Mouse (Mus musculus) hindbrain, embryonic 12.5 days (tissue): ENCODE results near the gene Wdr35. TPM values are rescaled to one million over a fixed set of nuclear protein-coding genes. Genes with fewer than 3 reads are reported as not detected.

Experiments
- ATAC-seq: fragments of 200-750 bp; cut with Nextera tagmentation; 2 replicates; pipeline ENCODE4 v1.8.0; 2017; ENCODE audit warnings: moderate TSS enrichment; ENCODE audit not compliant: low FRiP score
- H3K27ac ChIP-seq: fragments of 300-500 bp; sonication (generic); 2 replicates; pipeline ENCODE4 v1.5.1; 2016; ENCODE audit warnings: mild to moderate bottlenecking
- H3K27me3 ChIP-seq: fragments of 300-500 bp; sonication (generic); 2 replicates; pipeline ENCODE4 v1.6.1; 2016; ENCODE audit warnings: mild to moderate bottlenecking
- H3K36me3 ChIP-seq: fragments of 300-500 bp; sonication (generic); 2 replicates; pipeline ENCODE4 v1.6.1; 2016; ENCODE audit warnings: mild to moderate bottlenecking
- H3K4me1 ChIP-seq: fragments of 300-500 bp; sonication (generic); 2 replicates; pipeline ENCODE4 v1.6.1; 2016
- H3K4me2 ChIP-seq: fragments of 300-500 bp; sonication (generic); replicated peaks from 2 replicates; pipeline ENCODE4 v1.6.1; 2016; ENCODE audit warnings: mild to moderate bottlenecking
- H3K4me3 ChIP-seq: fragments of 300-500 bp; sonication (generic); 2 replicates; pipeline ENCODE4 v1.5.1; 2016; ENCODE audit warnings: mild to moderate bottlenecking
- H3K9ac ChIP-seq: fragments of 300-500 bp; sonication (generic); 2 replicates; pipeline ENCODE4 v1.6.1; 2016; ENCODE audit warnings: mild to moderate bottlenecking, moderate library complexity
- H3K9me3 ChIP-seq: fragments of 300-500 bp; sonication (generic); replicated peaks from 2 replicates; pipeline ENCODE4 v1.6.1; 2016; ENCODE audit warnings: mild to moderate bottlenecking
- WGBS: fragments of 180-500 bp; shearing (Covaris S2); methylation state at CpG from one replicate; pipeline ENCODE4 v1.1.7; 2016; 5-methylcytosine and 5-hydroxymethylcytosine counted together
- polyA plus RNA-seq: library from polyadenylated mRNA; unstranded; fragments of >200 nt; fragmentation: Nextera tagmentation; extraction: Ambion mirVana; gene quantifications from 2 replicates; pipeline ENCODE4 v1.2.1, GENCODE M21; 2016

Wdr35 gene
- polyA plus RNA-seq, 1 experiment from 2014 or later = 26.4 TPM

- no peak overlapping the region for H3K4me3 ChIP-seq
- WGBS = 77% methylated on average over 5 of the region's 5 CpGs
- no peaks in the 10 kb centered on the region for H3K9me3 ChIP-seq
- 0 out of 2 replicates have a peak, but pooled peaks cover 2% of the 10 kb centered on the region for H3K4me1 ChIP-seq
- no peak overlapping the region for H3K27ac ChIP-seq
- no peak overlapping the region for H3K4me2 ChIP-seq
- no peak overlapping the region for H3K9ac ChIP-seq
- 0 out of 2 replicates have a peak, but pooled peaks cover 10% of the 10 kb centered on the region for H3K36me3 ChIP-seq
- no peaks in the 10 kb centered on the region for H3K27me3 ChIP-seq
- ATAC-seq = no peak
Observed at GRCm38 (mm10) chr12:9040177-9040576, 66.5 kb downstream of the Wdr35 start.

- Histone ChIP-seq H3K36me3 (0 out of 2 replicates have a peak, but pooled peaks cover 10% of the 10 kb centered on the region), H3K27me3 (no peaks in the 10 kb centered on the region), H3K9ac (no peak overlapping the region), H3K9me3 (no peaks in the 10 kb centered on the region), H3K4me2 (no peak overlapping the region), H3K4me1 (0 out of 2 replicates have a peak, but pooled peaks cover 2% of the 10 kb centered on the region), H3K4me3 (no peak overlapping the region), H3K27ac (no peak overlapping the region)
- no peak for ATAC-seq
- WGBS = 79% methylated on average over 7 of the region's 7 CpGs
Observed at GRCm38 (mm10) chr12:9040686-9041085, 67.0 kb downstream of the Wdr35 start.

GRCm38 (mm10) chr12:9042316-9042715, 68.6 kb downstream of the Wdr35 start:
- no peak overlapping the region for H3K4me3 ChIP-seq
- H3K27ac ChIP-seq = no peak overlapping the region
- 82% methylated on average over 5 of the region's 5 CpGs for WGBS

GRCm38 (mm10) chr12:9042759-9043158, 69.1 kb downstream of the Wdr35 start:
- no peak overlapping the region for H3K4me3 ChIP-seq
- H3K9ac ChIP-seq = no peak overlapping the region
- no peak for ATAC-seq
- no peak overlapping the region for H3K4me2 ChIP-seq
- H3K9me3 ChIP-seq = no peaks in the 10 kb centered on the region
- H3K4me1 ChIP-seq = 0 out of 2 replicates have a peak, but pooled peaks cover 2% of the 10 kb centered on the region
- H3K36me3 ChIP-seq = 0 out of 2 replicates have a peak, but pooled peaks cover 10% of the 10 kb centered on the region
- WGBS = 91% methylated on average over 3 of the region's 3 CpGs
- H3K27me3 ChIP-seq = no peaks in the 10 kb centered on the region
- H3K27ac ChIP-seq = no peak overlapping the region

More at GRCm38 (mm10) chr12:9042316-9042715, 68.6 kb downstream of the Wdr35 start:
- H3K4me2 ChIP-seq = no peak overlapping the region
- H3K27me3 ChIP-seq = no peaks in the 10 kb centered on the region
- H3K9me3 ChIP-seq = no peaks in the 10 kb centered on the region
- 0 out of 2 replicates have a peak, but pooled peaks cover 2% of the 10 kb centered on the region for H3K4me1 ChIP-seq
- no peak for ATAC-seq
- no peak overlapping the region for H3K9ac ChIP-seq
- 0 out of 2 replicates have a peak, but pooled peaks cover 10% of the 10 kb centered on the region for H3K36me3 ChIP-seq

- Histone ChIP-seq H3K27ac (no peak overlapping the region), H3K9ac (no peak overlapping the region), H3K9me3 (no peaks in the 10 kb centered on the region), H3K36me3 (0 out of 2 replicates have a peak, but pooled peaks cover 10% of the 10 kb centered on the region), H3K4me1 (0 out of 2 replicates have a peak, but pooled peaks cover 2% of the 10 kb centered on the region), H3K4me2 (no peak overlapping the region), H3K4me3 (no peak overlapping the region), H3K27me3 (no peaks in the 10 kb centered on the region)
- no peak for ATAC-seq
- WGBS = 93% methylated on average over 7 of the region's 7 CpGs
Observed at GRCm38 (mm10) chr12:9044666-9045065, 71.0 kb downstream of the Wdr35 start.

GRCm38 (mm10) chr12:9046674-9047073, 73.0 kb downstream of the Wdr35 start:
- no peak overlapping the region for H3K27ac ChIP-seq
- H3K4me1 ChIP-seq = 0 out of 2 replicates have a peak, but pooled peaks cover 2% of the 10 kb centered on the region
- no peak for ATAC-seq
- no peaks in the 10 kb centered on the region for H3K9me3 ChIP-seq
- H3K9ac ChIP-seq = no peak overlapping the region
- WGBS = 87% methylated on average over 4 of the region's 4 CpGs
- no peak overlapping the region for H3K4me2 ChIP-seq
- H3K4me3 ChIP-seq = no peak overlapping the region
- 0 out of 2 replicates have a peak, but pooled peaks cover 9% of the 10 kb centered on the region for H3K36me3 ChIP-seq
- H3K27me3 ChIP-seq = no peaks in the 10 kb centered on the region

GRCm38 (mm10) chr12:9048090-9048489, 74.4 kb downstream of the Wdr35 start:
- no peak overlapping the region for H3K27ac ChIP-seq
- 76% methylated on average over 8 of the region's 8 CpGs for WGBS
- H3K4me1 ChIP-seq = no peaks in the 10 kb centered on the region; the same call in 1 of the 2 replicates
- no peak overlapping the region for H3K9ac ChIP-seq
- 0 out of 2 replicates have a peak, but pooled peaks cover 4% of the 10 kb centered on the region for H3K36me3 ChIP-seq
- no peaks in the 10 kb centered on the region for H3K27me3 ChIP-seq
- no peak for ATAC-seq
- no peak overlapping the region for H3K4me3 ChIP-seq
- H3K9me3 ChIP-seq = no peaks in the 10 kb centered on the region
- no peak overlapping the region for H3K4me2 ChIP-seq

GRCm38 (mm10) chr12:9050824-9051223, 77.1 kb downstream of the Wdr35 start:
- no peak overlapping the region for H3K4me3 ChIP-seq
- no peaks in the 10 kb centered on the region for H3K36me3 ChIP-seq
- no peak overlapping the region for H3K27ac ChIP-seq
- no peak overlapping the region for H3K4me2 ChIP-seq
- H3K27me3 ChIP-seq = no peaks in the 10 kb centered on the region
- ATAC-seq = no peak
- H3K9ac ChIP-seq = no peak overlapping the region
- H3K4me1 ChIP-seq = no peaks in the 10 kb centered on the region; the same call in 1 of the 2 replicates
- 36% methylated on average over 6 of the region's 6 CpGs for WGBS
- H3K9me3 ChIP-seq = no peaks in the 10 kb centered on the region

- H3K9me3 ChIP-seq = no peaks in the 10 kb centered on the region
- H3K4me1 ChIP-seq = no peaks in the 10 kb centered on the region; the same call in 1 of the 2 replicates
- H3K4me2 ChIP-seq = no peak overlapping the region
- H3K9ac ChIP-seq = no peak overlapping the region
- no peak overlapping the region for H3K27ac ChIP-seq
- 59% methylated on average over 8 of the region's 8 CpGs for WGBS
- no peaks in the 10 kb centered on the region for H3K36me3 ChIP-seq
- ATAC-seq = peak; percentile 86
- H3K27me3 ChIP-seq = no peaks in the 10 kb centered on the region
- no peak overlapping the region for H3K4me3 ChIP-seq
Observed at GRCm38 (mm10) chr12:9052075-9052829, 78.6 kb downstream of the Wdr35 start.

GRCm38 (mm10) chr12:9053345-9053744, 79.7 kb downstream of the Wdr35 start:
- Histone ChIP-seq H3K27ac (no peak overlapping the region), H3K36me3 (no peaks in the 10 kb centered on the region), H3K9me3 (no peaks in the 10 kb centered on the region), H3K4me2 (no peak overlapping the region), H3K4me3 (no peak overlapping the region), H3K9ac (no peak overlapping the region), H3K4me1 (no peaks in the 10 kb centered on the region; the same call in 1 of the 2 replicates), H3K27me3 (no peaks in the 10 kb centered on the region)
- 59% methylated on average over 7 of the region's 7 CpGs for WGBS
- no peak for ATAC-seq

GRCm38 (mm10) chr12:9054012-9054411, 80.3 kb downstream of the Wdr35 start:
- no peak overlapping the region for H3K9ac ChIP-seq
- 55% methylated on average over 2 of the region's 2 CpGs for WGBS
- no peak for ATAC-seq
- no peaks in the 10 kb centered on the region for H3K36me3 ChIP-seq
- no peaks in the 10 kb centered on the region for H3K9me3 ChIP-seq
- H3K4me1 ChIP-seq = no peaks in the 10 kb centered on the region; the same call in 1 of the 2 replicates
- no peak overlapping the region for H3K27ac ChIP-seq
- H3K4me3 ChIP-seq = no peak overlapping the region
- H3K4me2 ChIP-seq = no peak overlapping the region
- H3K27me3 ChIP-seq = no peaks in the 10 kb centered on the region

GRCm38 (mm10) chr12:9055269-9055668, 81.6 kb downstream of the Wdr35 start:
- Histone ChIP-seq H3K27ac (no peak overlapping the region), H3K4me1 (no peaks in the 10 kb centered on the region; the same call in 1 of the 2 replicates), H3K4me3 (no peak overlapping the region), H3K4me2 (no peak overlapping the region), H3K9me3 (no peaks in the 10 kb centered on the region), H3K36me3 (no peaks in the 10 kb centered on the region), H3K27me3 (no peaks in the 10 kb centered on the region), H3K9ac (no peak overlapping the region)
- 80% methylated on average over 11 of the region's 11 CpGs for WGBS
- no peak for ATAC-seq
